Mouse (Mus musculus) spleen, adult 2 months (tissue): ENCODE data around the gene Prok1. TPM values are rescaled to one million over a fixed set of nuclear protein-coding genes. Genes with fewer than 3 reads are reported as not detected.

Experiments
- DNase-seq, 2 experiments: peaks; one replicate each; pipeline versions ENCODE4 v3.0.0 to v3.0.0-alpha.2; 2012 to 2021; ENCODE audit warnings: low spot score in 2 of 2, low read depth in 1 of 2
- H3K27ac ChIP-seq: fragments of 200-500 bp; 2 replicates; pipeline ENCODE4 v1.5.1; 2012; ENCODE audit warnings: low read length, inconsistent platforms; ENCODE audit not compliant: insufficient read depth
- H3K27me3 ChIP-seq: fragments of 200-500 bp; 2 replicates; pipeline ENCODE4 v1.6.1; 2012; ENCODE audit warnings: mild to moderate bottlenecking, moderate library complexity, low read length, inconsistent platforms; ENCODE audit not compliant: control insufficient read depth, insufficient read depth
- H3K36me3 ChIP-seq: fragments of 200-500 bp; 2 replicates; pipeline ENCODE4 v1.6.1; 2012; ENCODE audit warnings: mild to moderate bottlenecking, low read length, inconsistent platforms; ENCODE audit not compliant: control insufficient read depth, insufficient read depth
- H3K4me1 ChIP-seq: fragments of 200-500 bp; 2 replicates; pipeline ENCODE4 v1.6.1; 2011; ENCODE audit warnings: inconsistent platforms; ENCODE audit not compliant: control insufficient read depth, insufficient read depth, insufficient read length
- H3K4me3 ChIP-seq: fragments of 200-500 bp; 2 replicates; pipeline ENCODE4 v1.5.1; 2011; ENCODE audit warnings: mild to moderate bottlenecking, inconsistent platforms; ENCODE audit not compliant: insufficient read depth, insufficient read length; ENCODE audit errors: extremely low read depth
- CTCF ChIP-seq: fragments of 200-500 bp; IDR thresholded peaks from 2 replicates; pipeline ENCODE4 v1.5.1; 2011; ENCODE audit warnings: mild to moderate bottlenecking, inconsistent platforms; ENCODE audit not compliant: insufficient read depth, insufficient read length, insufficient replicate concordance; ENCODE audit errors: extremely low read depth
- POLR2A ChIP-seq: fragments of 200-500 bp; IDR thresholded peaks from 2 replicates; pipeline ENCODE4 v1.6.1; 2011; ENCODE audit warnings: low read depth, low read length, inconsistent platforms
- WGBS: fragments of 180-500 bp; shearing (Covaris S2); methylation state at CpG from one replicate; pipeline ENCODE4 v1.1.7; 2018; 5-methylcytosine and 5-hydroxymethylcytosine counted together
- polyA plus RNA-seq: library from polyadenylated mRNA; depleted of rRNA; stranded (reverse); fragments of >200 nt; gene quantifications from 2 replicates; pipeline ENCODE4 v1.2.3, GENCODE M21; 2012

Gene Prok1
- polyA plus RNA-seq, 1 experiment = not detected

DNA sequence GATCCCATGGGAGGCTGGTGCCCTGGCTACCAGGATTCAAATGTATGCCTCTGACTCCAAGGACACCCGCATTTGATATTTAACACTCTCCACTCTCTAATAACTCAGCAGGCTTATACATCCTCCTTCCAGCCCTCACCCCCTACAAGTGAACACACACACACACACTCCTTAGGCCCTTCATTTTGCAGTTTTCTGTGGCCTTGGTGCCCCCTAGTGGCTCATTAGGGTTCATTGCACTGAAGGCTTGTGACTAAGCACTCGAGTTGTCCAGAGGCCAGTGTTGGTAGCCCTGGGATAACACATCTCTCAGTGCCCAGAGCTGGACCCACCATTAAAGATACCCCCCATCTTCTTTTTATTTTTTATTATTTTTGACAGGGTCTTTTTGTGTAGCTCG lies 34.3 kb upstream of the Prok1 start:
- TF ChIP-seq POLR2A (no peak), CTCF (peak; percentile 63; the same call in 1 of the 2 replicates)
- H3K4me3 ChIP-seq = no peak overlapping the region
- peak; percentile 26 to 39 for DNase-seq
- WGBS = 9% methylated on average over 3 of the region's 3 CpGs
- H3K36me3 ChIP-seq = no peaks in the 10 kb centered on the region
- H3K27me3 ChIP-seq = no peaks in the 10 kb centered on the region
- H3K4me1 ChIP-seq = no peaks in the 10 kb centered on the region
- H3K27ac ChIP-seq = no peak overlapping the region

DNA sequence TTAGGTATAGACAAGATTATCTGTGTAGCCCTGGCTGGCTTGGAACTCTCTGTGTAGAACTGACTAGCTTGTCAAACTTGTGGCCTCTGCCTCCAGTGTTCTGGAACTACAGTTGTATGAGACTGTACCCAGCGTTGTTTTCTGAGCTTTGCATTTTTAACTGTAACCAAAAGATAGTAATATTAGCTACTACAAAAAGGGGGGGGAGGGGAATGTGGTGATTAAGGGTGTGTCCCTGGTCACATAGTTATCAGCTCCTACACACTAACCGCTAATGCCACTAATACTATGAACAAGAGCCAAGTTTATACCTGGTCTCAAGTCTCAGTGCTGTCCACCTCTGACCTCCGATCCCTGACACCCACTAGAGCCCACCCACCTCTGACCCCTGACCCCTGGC lies 32.9 kb upstream of the Prok1 start:
- Histone ChIP-seq H3K36me3 (no peaks in the 10 kb centered on the region), H3K4me3 (no peak overlapping the region), H3K4me1 (no peaks in the 10 kb centered on the region), H3K27me3 (no peaks in the 10 kb centered on the region), H3K27ac (no peak overlapping the region)
- TF ChIP-seq CTCF (no peak), POLR2A (no peak)
- DNase-seq = no peak
- 89% methylated on average over 3 of the region's 3 CpGs for WGBS

DNA sequence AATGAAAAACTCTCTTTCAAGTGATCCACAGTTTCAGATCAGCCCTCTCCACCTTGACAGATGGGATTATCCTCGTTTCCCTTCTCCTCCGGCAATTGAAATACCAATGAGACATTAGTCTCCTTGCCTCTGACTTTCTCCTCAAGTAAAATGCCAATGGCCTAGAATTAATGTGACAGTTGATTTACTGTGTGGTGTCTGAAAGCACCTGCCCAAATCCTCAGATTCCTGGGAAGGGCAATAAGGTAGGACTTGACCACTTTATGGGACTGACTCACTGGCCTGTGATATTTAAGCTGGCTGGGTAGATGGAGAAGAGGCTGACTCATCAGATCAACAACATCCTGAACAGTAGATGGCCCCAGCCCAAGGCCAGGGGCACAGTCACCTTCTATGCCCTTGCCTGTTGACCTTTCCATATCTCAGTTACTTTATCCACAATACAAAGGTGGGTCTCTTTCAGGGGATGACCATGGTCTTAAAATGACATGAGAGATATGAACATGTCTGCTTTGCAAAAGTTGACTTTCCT lies 27.4 kb upstream of the Prok1 start:
- 96% methylated on average over 2 of the region's 2 CpGs for WGBS
- no peak overlapping the region for H3K27ac ChIP-seq
- H3K36me3 ChIP-seq = no peaks in the 10 kb centered on the region
- TF ChIP-seq POLR2A (no peak), CTCF (no peak)
- no peaks in the 10 kb centered on the region for H3K4me1 ChIP-seq
- no peak overlapping the region for H3K4me3 ChIP-seq
- DNase-seq = no peak
- H3K27me3 ChIP-seq = no peaks in the 10 kb centered on the region

DNA sequence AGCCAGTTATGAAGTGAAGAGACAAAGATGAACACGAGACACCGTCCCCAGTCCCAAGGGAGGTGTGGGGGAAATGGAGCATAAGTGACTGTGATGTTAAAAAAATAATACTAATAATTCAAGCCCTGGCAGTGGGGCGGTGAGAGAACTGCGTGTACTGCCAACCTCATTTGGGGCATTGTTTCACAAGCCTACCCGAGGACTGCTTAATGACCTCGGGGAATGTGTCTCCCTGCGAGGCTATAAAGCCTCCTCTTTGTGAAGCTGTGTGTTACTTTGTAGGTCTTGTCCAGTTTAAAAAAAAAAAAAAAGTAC lies 22.3 kb upstream of the Prok1 start:
- H3K36me3 ChIP-seq = no peaks in the 10 kb centered on the region
- no peaks in the 10 kb centered on the region for H3K27me3 ChIP-seq
- TF ChIP-seq CTCF (no peak), POLR2A (no peak)
- H3K27ac ChIP-seq = no peak overlapping the region
- H3K4me3 ChIP-seq = no peak overlapping the region
- peaks cover 11% of the 10 kb centered on the region; the same call in 1 of the 2 replicates for H3K4me1 ChIP-seq
- DNase-seq = no peak
- WGBS = 41% methylated on average over 7 of the region's 7 CpGs

DNA sequence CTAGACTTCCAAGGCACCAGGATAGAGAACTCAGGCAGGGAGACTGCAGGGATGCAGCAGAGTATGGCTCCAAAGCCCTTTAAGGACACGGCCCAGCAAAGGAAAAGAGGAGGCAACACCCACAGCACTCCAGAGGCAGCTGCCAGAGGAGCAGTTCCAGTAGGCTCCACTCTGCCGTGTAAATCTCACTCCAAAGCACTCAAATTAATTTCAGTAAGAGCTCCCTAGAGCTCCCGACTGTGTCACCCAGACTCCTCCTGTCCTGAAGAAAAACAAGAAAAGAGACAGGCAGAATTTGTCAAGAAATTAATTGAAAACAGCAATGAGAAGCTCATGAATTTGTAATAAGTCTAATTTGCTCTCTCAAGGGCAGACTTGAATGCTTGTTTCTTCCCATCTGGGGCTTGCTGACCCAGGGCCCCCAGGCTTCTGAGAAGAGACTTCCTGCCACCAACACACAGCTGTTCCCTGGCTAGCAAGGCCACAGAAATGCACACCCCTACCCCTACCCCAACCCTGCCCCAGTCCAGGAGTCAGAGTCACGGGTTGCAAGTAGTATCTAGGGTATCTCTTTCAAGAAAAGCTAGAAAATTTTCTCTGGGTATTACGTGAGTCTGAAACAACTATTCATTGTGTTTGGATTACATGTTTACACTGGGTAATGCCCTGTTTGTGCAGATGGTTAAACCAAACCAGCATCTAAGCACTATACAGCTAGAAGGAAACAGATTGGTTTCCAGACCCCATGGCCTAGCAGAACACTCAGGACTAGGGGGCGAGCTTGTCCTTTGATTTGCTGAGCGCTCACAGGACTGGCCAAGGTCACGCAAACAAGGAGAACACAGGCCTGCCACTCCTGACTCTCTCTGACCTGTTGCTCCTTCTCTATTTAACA lies 21.7 kb upstream of the Prok1 start:
- TF ChIP-seq CTCF = no peak
- no peak for TF ChIP-seq POLR2A
- Histone ChIP-seq H3K36me3 (no peaks in the 10 kb centered on the region), H3K27me3 (no peaks in the 10 kb centered on the region), H3K4me1 (peaks cover 11% of the 10 kb centered on the region; the same call in 1 of the 2 replicates), H3K4me3 (no peak overlapping the region), H3K27ac (no peak overlapping the region)
- 39% methylated on average over 8 of the region's 8 CpGs for WGBS
- DNase-seq = no peak

DNA sequence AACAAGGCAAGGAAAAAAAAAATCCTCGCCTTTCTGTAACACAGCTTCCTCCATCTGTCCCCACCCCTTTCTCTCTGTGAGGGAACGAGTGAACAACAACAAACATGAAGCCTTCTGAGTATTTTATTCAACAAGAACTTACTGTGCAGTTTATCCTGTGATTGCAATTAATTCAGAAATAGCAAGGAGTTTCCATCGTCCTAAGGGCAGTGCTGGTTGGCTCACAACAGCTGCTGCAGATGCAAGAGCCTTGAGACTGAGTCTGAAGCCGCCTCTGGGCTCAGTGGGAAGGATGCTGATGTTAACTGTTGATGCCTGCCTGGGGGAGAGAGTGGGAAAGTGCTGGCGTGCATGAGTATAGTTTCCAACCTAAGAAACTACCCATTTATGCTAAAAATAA lies 18.4 kb upstream of the Prok1 start:
- Histone ChIP-seq H3K27ac (no peak overlapping the region), H3K4me1 (peaks cover 11% of the 10 kb centered on the region; the same call in 1 of the 2 replicates), H3K27me3 (no peaks in the 10 kb centered on the region), H3K4me3 (no peak overlapping the region), H3K36me3 (no peaks in the 10 kb centered on the region)
- 60% methylated on average over 5 of the region's 5 CpGs for WGBS
- DNase-seq = no peak
- TF ChIP-seq POLR2A (no peak), CTCF (no peak)

DNA sequence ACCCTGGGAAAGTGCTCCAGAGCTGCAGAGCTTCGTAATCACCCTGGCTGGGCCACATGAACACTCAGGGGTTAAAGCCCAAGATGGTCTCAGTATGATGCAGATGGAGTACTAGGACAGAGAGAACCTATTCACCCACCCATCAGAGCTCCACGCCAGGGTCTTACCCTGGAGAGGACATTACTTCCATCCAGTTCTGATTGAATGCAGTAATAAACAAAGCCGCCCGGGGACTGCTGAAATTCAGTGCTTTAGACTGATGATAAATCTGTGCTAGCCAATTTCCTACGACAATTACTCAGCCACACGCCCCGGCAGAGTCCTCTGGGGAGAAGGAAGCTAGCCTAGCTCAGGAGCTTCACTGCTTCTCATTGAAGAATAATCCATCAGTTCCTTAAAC lies 17.2 kb upstream of the Prok1 start:
- H3K27me3 ChIP-seq = no peaks in the 10 kb centered on the region
- no peak for DNase-seq
- peaks cover 9% of the 10 kb centered on the region; the same call in 1 of the 2 replicates for H3K4me1 ChIP-seq
- H3K27ac ChIP-seq = no peak overlapping the region
- WGBS = 87% methylated on average over 7 of the region's 7 CpGs
- no peak for TF ChIP-seq CTCF
- no peak for TF ChIP-seq POLR2A
- no peaks in the 10 kb centered on the region for H3K36me3 ChIP-seq
- no peak overlapping the region for H3K4me3 ChIP-seq
